Mouse (Mus musculus) bone marrow macrophage, adult 2 months (primary cell): ENCODE measurements around the gene Cntn4. TPM values are rescaled to one million over a fixed set of nuclear protein-coding genes. Genes with fewer than 3 reads are reported as not detected.
"Not testable (repeated sequence)": the region's sequence is repeated elsewhere in the genome, so short reads cannot be mapped to it uniquely, and the experiment has no call there.

Source experiments
- H3K27ac ChIP-seq: 2 replicates; pipeline ENCODE4 v1.5.1; 2012; ENCODE audit warnings: low read depth, low read length; ENCODE audit not compliant: insufficient read depth
- H3K4me1 ChIP-seq: 2 replicates; pipeline ENCODE4 v1.6.1; 2012; ENCODE audit warnings: low read length; ENCODE audit not compliant: control insufficient read depth, insufficient read depth
- H3K4me3 ChIP-seq: 2 replicates; pipeline ENCODE4 v1.5.1; 2012; ENCODE audit warnings: mild to moderate bottlenecking, low read length, moderate library complexity; ENCODE audit not compliant: insufficient read depth
- CTCF ChIP-seq: IDR thresholded peaks from 2 replicates; pipeline ENCODE4 v1.5.1; 2012; ENCODE audit warnings: low read depth, mild to moderate bottlenecking, low read length, moderate library complexity
- POLR2A ChIP-seq: IDR thresholded peaks from 2 replicates; pipeline ENCODE4 v1.6.1; 2012; ENCODE audit warnings: mild to moderate bottlenecking, low read depth, low read length, borderline replicate concordance
- polyA plus RNA-seq: library from polyadenylated mRNA; stranded (reverse); fragments of >200 nt; gene quantifications from 2 replicates; pipeline ENCODE4 v1.2.4, GENCODE M21; 2012; ENCODE audit not compliant: missing spikeins, insufficient read depth, insufficient read length

The Cntn4 gene
- polyA plus RNA-seq, 1 experiment, result not detected

- Histone ChIP-seq H3K27ac (no peak overlapping the region), H3K4me3 (no peak overlapping the region), H3K4me1 (no peaks in the 10 kb centered on the region; the same call in 1 of the 2 replicates)
- no peak for TF ChIP-seq CTCF
- TF ChIP-seq POLR2A, result no peak
Observed at GRCm38 (mm10) chr6:106341114-106341513, 663.7 kb downstream of the Cntn4 start.

GRCm38 (mm10) chr6:106350072-106350471, 672.6 kb downstream of the Cntn4 start:
- H3K27ac ChIP-seq, result no peak overlapping the region
- H3K4me1 ChIP-seq, result no peaks in the 10 kb centered on the region
- TF ChIP-seq CTCF (no peak), POLR2A (no peak)
- no peak overlapping the region for H3K4me3 ChIP-seq

GRCm38 (mm10) chr6:106351389-106351788, 673.9 kb downstream of the Cntn4 start:
- no peak overlapping the region for H3K27ac ChIP-seq

GRCm38 (mm10) chr6:106358801-106359200, 681.3 kb downstream of the Cntn4 start:
- H3K4me3 ChIP-seq, H3K27ac ChIP-seq, H3K4me1 ChIP-seq: not testable (repeated sequence)

More at GRCm38 (mm10) chr6:106351389-106351788, 673.9 kb downstream of the Cntn4 start:
- Histone ChIP-seq H3K4me1 (no peaks in the 10 kb centered on the region), H3K4me3 (no peak overlapping the region)
- TF ChIP-seq CTCF (no peak), POLR2A (no peak)

GRCm38 (mm10) chr6:106381288-106382025, 704.0 kb downstream of the Cntn4 start:
- TF ChIP-seq CTCF (no peak), POLR2A (no peak)
- Histone ChIP-seq H3K4me3 (no peak overlapping the region), H3K4me1 (no peaks in the 10 kb centered on the region), H3K27ac (no peak overlapping the region)

GRCm38 (mm10) chr6:106387833-106388406, 710.5 kb downstream of the Cntn4 start:
- Histone ChIP-seq H3K4me1 (no peaks in the 10 kb centered on the region), H3K4me3 (no peak overlapping the region), H3K27ac (no peak overlapping the region)
- TF ChIP-seq POLR2A (no peak), CTCF (no peak)

- H3K27ac ChIP-seq, result peak overlapping the region; percentile 60
- no peak for TF ChIP-seq POLR2A
- TF ChIP-seq CTCF, result no peak
- H3K4me1 ChIP-seq, result peaks cover 6% of the 10 kb centered on the region; the same call in 1 of the 2 replicates
- no peak overlapping the region for H3K4me3 ChIP-seq
Observed at GRCm38 (mm10) chr6:106408014-106408413, 730.6 kb downstream of the Cntn4 start.

- Histone ChIP-seq H3K4me3 (no peak overlapping the region), H3K4me1 (peaks cover 6% of the 10 kb centered on the region; the same call in 1 of the 2 replicates), H3K27ac (peak overlapping the region; percentile 78)
- TF ChIP-seq CTCF, result no peak
- TF ChIP-seq POLR2A, result no peak
Observed at GRCm38 (mm10) chr6:106408634-106409033, 731.2 kb downstream of the Cntn4 start.

GRCm38 (mm10) chr6:106422947-106423346, 745.5 kb downstream of the Cntn4 start:
- no peak overlapping the region for H3K4me3 ChIP-seq
- TF ChIP-seq POLR2A, result no peak
- TF ChIP-seq CTCF, result no peak
- H3K4me1 ChIP-seq, result peaks cover 6% of the 10 kb centered on the region; the same call in 1 of the 2 replicates
- no peak overlapping the region for H3K27ac ChIP-seq

- peaks cover 6% of the 10 kb centered on the region; the same call in 1 of the 2 replicates for H3K4me1 ChIP-seq
- H3K4me3 ChIP-seq, result no peak overlapping the region
- TF ChIP-seq CTCF (no peak), POLR2A (no peak)
- H3K27ac ChIP-seq, result no peak overlapping the region
Observed at GRCm38 (mm10) chr6:106423471-106423870, 746.0 kb downstream of the Cntn4 start.
